Mouse (Mus musculus): ENCODE measurements around the gene Pcgf1. TPM values are rescaled to one million over a fixed set of nuclear protein-coding genes. Genes with fewer than 3 reads are reported as not detected.

Pcgf1 gene
- total and polyA plus RNA-seq, 3 experiments: 31.6 to 48.9 (median 35.1) TPM

DNA sequence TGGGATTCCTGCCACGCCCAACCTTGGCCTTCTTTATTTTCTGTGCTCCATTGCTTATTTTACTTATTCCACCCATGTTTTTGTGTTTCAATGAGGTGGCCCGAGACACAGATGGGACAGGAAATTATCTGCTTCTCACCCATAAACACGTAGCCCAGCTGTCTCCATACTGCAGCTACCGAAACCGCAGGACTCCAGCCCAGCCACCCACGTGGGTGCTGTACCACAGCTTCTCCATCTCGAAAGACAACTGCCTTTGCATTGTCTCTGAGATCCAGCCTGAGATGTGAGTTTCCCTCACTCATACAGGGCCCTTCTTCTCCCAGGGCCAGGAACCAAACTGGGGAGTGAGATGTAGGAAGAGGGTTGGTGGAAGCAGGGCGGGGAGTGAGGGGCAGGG, 11.7 kb upstream of the Pcgf1 start:
- no peak for DNase-seq

DNA sequence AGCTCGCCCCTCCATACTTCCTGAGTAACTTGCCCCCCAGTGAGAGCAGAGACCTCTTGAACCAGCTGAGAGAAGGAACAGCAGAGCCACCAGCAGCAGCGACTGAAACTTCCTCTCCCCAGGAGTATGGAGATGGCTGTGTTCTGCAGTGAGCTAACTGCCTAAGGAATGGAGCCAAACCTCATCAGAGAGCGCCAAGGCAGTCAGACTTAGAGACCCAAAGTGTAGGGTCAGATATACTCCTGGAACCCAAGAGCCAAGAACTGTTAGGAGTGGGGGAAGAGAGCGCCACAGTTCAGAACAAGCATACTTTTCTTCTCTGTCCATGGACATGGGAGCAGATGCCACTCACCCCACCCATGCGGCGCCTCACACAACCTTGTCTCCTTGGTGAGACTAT, 11.2 kb upstream of the Pcgf1 start:
- DNase-seq: no peak

DNA sequence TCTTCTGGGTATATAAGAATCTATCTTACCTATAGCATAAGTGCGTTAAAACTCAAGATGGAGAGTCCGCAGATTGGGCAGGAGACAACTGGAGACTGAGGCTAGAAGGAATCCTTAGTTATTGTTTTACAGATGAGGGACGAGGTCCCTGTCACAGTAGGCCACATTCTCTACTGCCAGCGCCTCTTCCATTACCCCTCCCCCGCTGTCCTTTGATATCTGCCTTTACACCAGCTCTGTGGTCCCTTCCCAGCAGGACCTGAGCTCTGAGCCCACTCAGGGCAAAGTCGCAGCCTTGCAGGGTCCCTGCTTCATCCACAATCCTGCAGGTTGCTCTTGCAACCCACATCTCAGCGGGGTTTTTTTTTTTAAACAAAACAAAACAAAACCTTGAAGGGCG, 9.4 kb upstream of the Pcgf1 start:
- no peak for DNase-seq

DNA sequence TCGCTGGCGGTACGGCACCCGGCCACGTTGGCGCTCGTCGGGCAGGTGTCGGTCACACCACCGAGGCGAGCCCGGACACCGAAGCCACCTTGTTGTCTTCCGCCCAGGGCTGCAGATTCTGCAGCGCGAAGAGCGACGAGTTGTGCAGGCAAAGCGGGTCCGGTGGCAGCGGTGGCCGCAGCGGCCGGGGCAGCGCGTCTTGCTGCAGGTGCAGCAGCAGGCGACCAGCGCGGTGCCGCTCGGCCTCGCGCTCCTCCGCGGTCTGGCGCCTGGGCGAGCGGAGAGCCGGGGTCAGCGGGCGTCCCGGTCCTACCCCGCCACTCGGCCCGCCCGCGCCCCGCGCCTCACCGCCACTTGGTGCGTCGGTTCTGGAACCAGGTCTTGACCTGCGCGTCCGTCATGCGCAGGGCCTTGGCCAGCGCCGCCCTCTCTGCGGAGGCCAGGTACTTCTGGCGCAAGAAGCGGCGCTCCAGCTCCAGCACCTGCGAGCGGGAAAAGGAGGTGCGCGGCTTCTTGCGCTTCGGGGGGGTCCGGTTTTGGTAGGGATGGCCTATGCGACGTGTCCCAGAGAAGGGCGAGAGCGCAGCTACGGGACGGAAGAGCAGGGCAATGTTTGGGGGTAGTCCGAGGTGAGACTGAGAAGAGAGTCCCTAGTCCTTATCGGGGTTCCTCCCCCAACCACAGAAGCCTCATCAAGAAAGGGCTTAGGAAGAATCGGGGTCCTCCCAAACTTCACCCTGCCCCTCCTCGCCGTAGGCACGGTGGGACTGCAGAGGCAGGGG, 8.8 kb upstream of the Pcgf1 start:
- no peak for DNase-seq

DNA sequence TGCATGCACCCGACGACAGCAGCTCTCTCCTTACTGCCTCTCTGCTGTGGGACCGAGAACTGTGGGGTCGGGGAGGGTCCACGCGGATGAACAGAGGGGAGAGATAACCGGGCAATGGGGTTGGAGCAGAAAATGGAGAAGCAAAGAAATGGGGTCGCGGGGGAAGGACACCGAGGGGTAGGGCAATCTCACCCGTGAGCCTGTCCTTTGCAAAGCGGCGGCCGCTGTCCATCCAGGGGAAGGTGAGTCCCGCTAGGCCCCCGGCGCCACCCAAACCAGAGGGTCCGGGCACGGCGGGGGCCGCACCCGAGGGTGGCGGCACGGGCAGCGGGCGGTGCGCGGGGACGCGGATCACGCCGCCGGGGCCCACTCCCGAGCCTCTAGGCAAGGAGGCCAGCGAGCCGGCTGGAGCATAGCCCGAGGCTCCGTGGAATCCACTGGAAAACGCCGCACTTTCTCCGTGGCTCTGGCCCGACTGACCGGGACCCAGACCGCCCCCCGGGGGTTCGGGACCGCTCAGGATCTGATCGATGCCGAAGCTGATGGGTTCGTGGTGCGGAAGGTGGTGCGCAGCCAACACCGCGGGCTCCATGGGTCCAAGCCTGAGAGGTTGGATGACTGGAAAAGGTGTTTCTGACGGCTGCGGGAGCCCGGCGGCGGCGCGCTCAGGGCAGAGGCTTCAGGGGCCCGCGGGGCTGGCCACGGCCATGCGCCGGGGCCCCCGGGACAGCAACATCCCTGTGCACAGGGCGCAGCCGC, 8.0 kb upstream of the Pcgf1 start:
- DNase-seq: no peak

DNA sequence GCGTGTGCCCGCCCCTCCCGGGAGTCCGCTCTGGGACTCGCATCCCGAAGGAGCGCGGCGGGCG, 7.6 kb upstream of the Pcgf1 start, which contains the start of gene Tlx2:
TSS of gene Tlx2 (minus strand) at position 47 of the 64 bp plus-strand sequence.
- no peak for DNase-seq

DNA sequence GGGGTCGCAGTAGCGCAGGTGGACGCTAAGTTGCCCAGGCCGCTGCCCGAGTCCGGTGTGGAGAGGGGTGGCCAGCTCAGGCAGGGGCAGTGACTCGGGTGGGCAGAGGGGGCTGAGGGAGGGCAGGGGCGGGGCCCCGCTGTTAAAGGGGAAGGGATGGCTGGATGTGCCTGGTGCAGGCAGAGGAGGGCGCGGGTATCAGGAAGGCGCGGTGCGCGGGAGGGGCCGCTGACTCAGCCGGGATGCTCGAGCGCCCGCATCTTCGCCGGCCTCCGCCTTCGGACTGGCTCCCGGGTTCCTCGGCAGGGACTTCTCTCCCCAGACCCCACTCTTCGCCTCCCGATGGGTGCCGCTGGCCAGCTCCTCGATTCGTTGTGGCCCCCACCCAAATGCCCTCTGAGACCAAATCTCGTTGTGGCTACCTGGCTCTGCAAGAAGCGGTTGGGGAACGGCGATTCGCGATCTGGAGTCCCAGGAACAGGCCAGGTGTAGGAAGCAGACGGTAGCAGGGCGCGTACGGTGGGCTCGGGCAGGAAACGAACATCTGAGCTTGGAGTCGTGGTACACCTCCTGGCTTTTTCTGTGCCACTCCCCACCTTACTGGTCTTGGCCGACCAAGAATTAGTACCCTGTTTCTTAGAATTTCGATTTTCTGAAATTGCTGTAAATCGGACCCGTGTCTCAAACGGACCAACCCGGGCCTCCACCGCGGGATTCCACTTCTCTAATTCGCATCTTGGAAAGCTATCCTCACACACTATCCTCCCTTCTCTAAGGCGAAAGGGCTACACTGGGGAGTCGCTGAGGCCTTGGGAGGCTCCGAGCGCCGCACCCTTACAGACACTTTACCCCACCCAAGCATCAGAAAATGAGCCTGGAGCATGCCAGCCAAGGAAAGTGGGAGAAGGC, 7.1 kb upstream of the Pcgf1 start:
- DNase-seq: peak; percentile 54

DNA sequence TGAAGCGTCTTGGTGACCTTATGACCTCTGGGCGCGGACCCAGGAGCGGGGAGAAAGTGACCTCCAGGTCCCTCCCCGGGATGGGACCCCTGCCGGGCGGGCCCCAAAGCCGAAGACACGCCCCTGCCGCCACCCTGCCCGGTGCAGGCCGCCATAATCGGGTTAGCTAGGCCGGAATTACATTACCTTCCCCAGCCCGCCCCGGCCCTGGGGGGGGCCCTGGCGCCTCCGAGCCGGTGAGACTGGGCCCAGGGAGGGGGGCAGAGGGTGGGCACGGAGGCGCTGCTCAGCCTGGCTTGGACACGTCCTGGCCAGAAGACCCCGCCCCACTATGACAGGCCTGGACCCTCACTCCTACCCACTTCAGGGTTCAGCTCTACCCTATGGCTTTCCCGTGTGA, 6.4 kb upstream of the Pcgf1 start:
- DNase-seq: peak; percentile 52

DNA sequence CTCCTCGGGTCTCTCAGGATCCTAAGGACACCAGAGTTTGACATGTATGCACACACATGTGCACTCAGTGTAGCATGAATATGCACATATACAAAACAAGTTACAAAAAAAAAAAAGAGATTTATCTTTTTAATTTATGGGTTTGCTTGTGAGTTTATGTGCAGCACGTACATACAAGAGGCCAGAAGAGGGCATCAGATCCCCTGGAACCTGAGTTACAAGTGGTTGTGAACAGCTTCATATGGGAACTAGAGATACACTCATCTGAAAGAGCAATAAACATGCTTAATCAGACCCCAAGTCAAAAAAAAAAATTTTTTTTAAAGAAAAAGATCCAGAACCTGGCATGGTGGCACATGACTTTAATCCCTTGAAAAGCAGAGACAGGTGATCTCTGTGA, 2.7 kb upstream of the Pcgf1 start:
- no peak for DNase-seq

DNA sequence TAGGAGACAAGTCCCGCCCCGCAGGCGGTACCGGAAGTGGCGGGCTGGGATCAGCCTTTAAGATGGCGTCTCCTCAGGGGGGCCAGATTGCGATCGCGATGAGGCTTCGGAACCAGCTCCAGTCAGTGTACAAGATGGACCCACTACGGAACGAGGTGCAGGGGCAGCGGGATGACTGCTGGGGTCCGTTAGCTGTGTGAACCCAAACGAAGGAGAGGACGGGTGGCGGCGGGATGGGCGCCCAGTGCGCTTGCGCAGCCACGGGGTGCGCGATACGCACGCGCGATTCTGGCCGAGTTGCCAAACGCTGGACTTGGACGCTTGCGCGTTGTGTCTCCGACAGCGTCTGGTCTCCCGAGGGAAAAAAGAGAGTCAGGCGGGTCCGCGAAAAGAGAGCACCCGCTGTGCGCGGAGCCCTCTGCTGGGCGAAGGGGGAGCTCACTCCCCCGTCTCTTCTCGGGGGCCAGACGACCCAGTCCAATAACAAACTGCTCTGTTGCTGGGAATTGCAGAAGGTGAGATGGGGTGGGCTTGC, 722 bp downstream of the Pcgf1 start:
- peak; percentile 99 for DNase-seq

DNA sequence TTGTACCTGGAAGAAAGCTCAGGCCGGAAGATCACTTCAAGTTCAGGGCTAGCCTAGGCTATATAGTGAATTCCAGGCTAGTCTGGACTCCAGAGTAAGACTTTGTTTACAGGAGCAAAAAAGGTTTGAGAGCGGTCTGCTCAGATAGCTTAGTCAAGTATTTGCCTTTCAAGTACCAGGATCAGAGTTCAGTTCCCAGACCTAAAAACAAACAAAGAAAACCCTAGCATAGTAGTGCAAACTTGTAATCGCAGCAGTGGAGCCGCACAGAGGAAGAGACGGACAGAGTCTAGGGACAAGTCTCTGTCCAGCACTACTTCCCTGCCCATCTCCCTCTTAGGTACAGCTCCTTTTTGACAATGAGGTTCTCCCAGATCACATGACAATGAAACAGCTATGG, 2.5 kb downstream of the Pcgf1 start:
- peak; percentile 1 for DNase-seq

DNA sequence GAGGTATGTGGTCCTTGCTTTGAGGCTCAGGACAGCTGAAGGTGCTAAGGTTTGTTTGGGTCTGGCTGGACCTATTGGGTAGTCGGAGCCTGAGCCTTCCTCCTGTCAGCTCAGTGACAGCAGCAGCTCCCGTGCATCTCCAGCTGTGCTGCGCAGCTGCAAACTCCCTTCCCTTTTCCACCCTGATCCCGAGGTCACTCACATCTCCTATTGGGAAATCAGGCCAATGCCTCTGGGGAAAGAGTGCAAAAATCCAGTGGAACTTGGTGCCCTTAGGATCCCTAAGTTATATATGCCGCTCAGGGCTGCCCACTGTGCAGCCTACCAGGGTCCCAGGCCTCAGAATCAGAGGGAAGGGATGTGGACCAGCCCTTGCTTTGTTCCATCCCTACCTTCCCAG, 5.8 kb downstream of the Pcgf1 start:
- no peak for DNase-seq

DNA sequence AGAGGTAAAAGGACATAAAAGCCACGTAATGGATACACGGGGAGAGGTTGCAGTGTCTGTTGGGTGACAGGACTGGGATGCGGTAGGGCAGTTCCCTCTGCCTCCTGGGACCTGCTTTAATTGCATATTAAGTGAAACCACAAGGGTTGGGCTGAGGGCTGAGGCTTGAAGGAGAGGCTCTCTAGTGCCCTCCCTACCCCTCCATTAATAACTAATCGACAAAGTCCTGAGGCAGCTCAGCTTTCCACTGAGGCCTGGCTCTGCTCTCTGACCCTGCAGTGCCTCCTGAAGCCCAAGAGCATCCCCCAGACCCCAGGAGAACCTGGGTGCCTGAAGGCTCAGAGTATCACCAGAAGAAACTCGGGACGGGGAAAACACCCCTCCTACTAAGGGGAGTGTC, 6.8 kb downstream of the Pcgf1 start:
- no peak for DNase-seq

DNA sequence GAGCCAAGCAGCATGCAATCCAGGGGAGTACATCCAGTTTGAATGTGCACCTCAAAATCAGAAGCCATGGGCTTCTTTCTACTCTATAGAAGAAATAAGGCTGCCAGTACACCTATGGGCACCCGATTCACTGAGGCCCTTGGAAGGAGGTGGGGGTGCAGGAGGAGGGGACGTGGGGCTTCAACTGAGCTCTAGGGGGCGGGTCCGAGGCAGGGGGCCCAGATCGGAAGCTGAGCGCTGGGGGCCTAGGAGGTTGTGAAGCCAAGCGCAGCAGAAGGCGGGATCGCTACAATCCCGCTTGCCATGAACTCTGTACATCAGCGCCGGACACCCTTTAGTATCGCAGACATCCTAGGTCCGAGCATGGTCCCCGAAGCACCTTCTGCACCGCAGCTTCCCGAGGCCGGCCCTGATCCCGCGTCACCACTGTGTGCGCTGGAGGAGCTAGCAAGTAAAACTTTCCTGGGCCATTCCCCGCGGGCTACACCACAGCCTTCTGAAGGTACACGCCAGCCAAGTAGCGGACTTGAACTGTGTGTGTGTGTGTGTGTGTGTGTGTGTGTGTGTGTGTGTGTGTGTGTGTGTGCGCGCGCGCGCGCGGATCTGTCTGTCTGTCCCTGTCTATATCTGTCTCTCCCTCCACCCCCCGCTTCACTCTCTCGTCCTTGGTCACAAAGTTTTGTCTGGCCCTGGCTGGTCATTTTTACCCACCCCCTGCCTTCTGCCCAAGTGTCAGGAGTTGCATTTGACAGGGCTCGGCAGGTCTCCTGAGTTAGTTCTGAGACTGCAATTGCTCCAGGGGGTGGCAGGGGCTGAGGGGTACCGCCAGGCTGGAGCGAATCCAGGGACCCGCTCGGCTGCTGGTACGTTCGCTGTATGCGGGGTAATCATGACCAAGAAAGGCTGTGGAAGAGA, 8.7 kb downstream of the Pcgf1 start, which contains the start of gene Lbx2:
TSS of gene Lbx2 (plus strand) at position 247 of the 915 bp plus-strand sequence.
- DNase-seq: peak; percentile 82

DNA sequence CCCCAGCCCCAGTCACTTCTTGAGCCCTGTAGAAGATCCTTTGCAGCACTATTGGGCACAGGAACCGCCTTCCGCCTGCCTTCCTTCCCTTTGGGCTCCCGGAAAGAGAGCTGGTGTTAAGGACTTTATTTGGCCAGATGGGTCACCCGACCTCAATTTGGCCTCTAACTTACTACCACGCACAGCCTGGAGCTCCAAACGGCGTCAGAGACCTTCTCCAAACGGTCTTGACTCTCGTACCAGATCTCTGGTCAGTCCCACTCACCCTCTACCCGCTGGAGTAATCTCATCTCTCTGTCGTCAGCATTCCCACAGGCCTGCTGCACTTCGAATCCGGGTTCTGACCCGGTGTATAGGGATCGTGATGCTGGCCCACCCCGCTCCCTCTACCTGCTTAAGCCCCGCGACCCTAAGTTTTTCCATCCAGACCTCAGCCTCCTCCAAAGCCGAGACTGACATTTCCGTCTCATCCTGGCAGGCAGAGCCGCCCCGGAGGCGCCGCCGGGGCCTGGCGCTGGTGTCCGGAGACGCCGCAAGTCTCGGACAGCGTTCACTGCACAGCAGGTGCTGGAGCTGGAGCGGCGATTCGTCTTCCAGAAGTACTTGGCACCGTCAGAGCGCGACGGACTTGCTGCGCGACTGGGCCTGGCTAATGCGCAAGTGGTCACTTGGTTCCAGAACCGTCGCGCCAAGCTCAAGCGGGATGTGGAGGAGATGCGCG, 9.7 kb downstream of the Pcgf1 start:
- DNase-seq: peak; percentile 81

DNA sequence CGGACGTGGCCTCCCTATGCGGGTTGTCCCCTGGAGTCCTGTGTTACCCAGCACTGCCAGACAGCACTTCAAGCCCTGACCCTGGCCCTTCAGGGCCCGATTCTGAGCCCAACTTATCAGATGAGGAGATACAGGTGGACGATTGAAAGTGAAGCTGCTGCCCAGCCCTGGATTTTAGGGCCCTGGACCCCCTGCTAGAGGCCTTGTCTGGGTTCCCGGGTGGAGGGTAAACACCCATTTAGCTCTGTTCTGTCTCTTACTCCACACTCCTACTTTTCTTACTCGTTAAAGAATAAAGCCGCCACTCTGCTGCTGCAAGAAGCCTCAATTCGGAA, 10.2 kb downstream of the Pcgf1 start:
- no peak for DNase-seq

DNA sequence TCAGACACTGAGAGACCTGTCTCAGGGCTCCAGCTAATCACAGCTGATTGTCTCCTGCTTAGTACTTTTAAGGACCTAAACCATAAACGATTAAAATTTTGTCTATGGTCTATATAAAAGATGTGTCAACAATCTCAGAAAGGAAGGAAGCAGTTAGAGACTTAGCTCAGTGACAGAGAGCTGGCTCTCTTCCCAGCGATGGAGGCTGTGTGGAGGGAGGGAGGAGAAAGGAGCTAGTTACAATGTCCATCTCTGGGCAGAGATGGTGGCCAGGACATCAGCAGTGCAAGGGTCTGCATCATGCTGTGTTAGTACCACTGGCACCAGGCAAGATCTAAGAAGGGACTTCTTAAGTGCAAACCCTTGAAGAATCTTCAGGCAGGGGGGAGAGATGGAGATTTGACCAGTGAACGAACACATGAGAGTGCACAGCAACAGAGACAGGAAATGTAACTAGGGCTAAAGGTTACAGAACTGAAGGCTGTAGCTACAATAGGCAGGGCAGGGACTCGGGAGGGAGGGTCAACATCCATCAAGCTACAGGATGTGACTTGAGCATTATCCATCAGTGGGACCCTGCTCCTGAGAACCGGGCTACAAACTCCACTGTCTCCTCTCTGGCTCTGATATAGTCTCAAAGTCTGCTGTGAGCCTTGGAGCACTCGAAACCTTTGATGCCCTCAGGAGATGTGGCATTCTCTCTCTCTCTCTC, 14.9 kb downstream of the Pcgf1 start:
- no peak for DNase-seq

DNA sequence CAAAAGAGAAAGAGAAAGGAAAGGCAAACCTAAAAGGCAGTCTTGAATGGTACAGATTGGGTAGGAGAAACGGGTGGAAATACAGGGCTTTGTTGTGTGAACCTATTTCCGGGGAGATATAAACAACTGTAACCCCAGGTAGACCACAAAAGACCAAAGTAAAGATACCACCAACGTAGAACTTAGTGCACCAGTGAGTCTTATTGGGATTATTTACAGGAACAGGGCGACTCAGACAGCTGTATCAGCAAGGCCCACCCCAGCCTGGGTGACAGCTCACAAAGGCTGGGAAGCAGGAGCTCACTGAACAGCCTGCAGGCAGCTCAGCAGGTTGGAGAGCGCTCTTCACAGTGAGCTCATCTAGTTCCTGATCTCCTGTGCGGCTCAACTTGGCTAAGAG, 18.3 kb downstream of the Pcgf1 start:
- DNase-seq: no peak

DNA sequence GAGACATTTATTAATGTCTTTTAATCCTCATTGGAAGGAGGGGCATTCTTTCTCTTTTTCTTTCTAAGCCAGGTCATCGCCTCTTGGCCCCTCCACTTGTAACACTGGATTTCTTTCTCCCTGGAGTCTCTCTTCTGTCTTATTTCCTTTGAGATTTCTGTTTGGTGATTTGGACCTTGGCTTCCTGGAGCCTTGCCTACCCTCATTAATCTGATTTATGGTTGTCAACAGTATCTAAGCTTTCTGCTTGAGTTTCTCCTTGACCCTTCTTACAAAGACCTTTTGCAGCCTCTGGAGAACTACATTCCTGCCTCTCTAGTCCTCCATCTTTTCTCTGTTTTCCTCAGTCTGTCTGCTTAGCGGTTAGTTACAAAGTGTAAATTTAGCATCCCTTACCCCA, 20.7 kb downstream of the Pcgf1 start:
- DNase-seq: peak; percentile 81

DNA sequence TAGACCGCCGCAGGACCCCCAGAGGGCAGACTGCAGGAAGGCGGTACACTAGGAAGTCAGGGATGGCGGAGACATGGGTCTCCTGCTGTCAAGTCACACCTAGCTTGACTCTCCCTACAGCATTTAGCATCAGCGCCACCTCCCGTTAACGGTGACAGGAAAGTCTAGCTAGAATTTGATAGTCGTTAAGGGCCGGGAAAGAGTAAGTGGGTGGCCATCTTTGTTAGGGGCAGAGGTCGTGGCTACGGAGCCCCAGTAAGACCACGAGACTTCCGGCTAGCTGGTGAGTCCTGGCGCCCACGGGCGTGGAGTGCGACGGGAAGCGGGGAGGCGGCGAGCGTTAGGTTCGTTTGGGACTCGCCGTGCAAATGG, 23.6 kb downstream of the Pcgf1 start, which contains the start of the genes Ccdc142 and Gm42688:
TSS of gene Ccdc142 (plus strand) at position 286 of the 372 bp plus-strand sequence.
TSS of gene Gm42688 (plus strand) at position 302 of the 372 bp plus-strand sequence.
- DNase-seq: peak; percentile 94
